Mouse (Mus musculus): ENCODE results near the gene Kank1. TPM values are rescaled to one million over a fixed set of nuclear protein-coding genes. Genes with fewer than 3 reads are reported as not detected.

Gene Kank1
- total and polyA plus RNA-seq, 2 experiments from 2014 or later, result 27.0 to 41.2 TPM

DNA sequence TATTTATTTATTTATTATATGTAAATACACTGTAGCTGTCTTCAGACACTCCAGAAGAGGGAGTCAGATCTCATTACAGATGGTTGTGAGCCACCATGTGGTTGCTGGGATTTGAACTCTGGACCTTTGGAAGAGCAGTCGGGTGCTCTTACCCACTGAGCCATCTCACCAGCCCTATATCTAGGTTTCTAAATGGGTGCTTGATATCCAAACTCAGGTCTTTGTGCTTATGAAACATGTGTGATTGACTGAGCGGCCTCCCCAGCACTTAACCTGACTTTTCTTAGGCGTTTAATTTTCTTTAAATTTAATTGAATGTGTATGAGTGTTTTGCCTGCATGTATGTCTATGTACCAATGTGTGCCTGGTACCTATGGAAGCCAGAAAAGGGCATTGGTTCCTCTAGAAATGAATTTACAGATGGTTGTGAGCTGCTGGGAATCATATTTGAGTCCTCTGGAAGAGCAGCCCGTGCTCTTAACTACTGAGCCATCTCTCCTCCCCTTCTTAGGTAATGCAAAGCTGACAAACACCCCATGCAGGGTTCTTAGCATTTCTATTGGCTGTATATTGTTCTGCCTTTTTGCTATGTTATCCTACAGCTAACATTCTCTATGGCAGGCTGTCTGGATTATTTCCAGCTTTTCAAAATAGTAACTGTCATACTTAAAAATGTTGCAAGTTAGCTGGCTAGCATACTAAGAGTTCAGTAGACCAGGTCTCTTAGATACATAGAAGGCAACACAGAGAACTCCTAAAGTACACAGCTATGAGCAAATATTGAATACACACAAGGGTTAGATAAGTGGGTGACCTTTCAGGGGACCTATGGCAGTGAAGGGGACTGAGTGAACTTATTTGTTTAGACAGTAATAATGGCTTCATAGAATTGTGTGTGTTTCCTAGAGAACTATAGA lies 6.5 kb upstream of the Kank1 start:
- TF ChIP-seq CTCF (IDR thresholded peaks at IDR 0.05; ENCODE audit: low read depth) (no peak), EP300 (IDR thresholded peaks at IDR 0.05; ENCODE audit: low read depth) (no peak)
- ATAC-seq (ENCODE audit: insufficient read depth, low read depth) (0 out of 2 replicates have a peak, but pooled peaks have one; percentile 14), DNase-seq (ENCODE audit: low spot score) (no peak)
- no peak overlapping the region for H3K9ac ChIP-seq (replicated peaks; ENCODE audit: low read depth, low read length)
- no peaks in the 10 kb centered on the region for H3K36me3 ChIP-seq (replicated peaks; ENCODE audit: control insufficient read depth, insufficient read depth, low read length)
- no peak overlapping the region for H3K4me3 ChIP-seq (ENCODE audit: low read depth, low read length)
- no peak overlapping the region for H3K4me2 ChIP-seq (ENCODE audit: low read depth, low read length)
- WGBS, result 79% methylated on average over 4 of the region's 4 CpGs
- H3K27me3 ChIP-seq (ENCODE audit: control insufficient read depth, insufficient read depth, low read length), result peaks cover 4% of the 10 kb centered on the region; the same call in 1 of the 2 replicates
- H3K4me1 ChIP-seq (ENCODE audit: control insufficient read depth, insufficient read depth), result peaks cover 8% of the 10 kb centered on the region
- no peaks in the 10 kb centered on the region for H3K9me3 ChIP-seq (replicated peaks; ENCODE audit: control insufficient read depth, low read length)
- no peak overlapping the region for H3K27ac ChIP-seq (ENCODE audit: low read depth)

GRCm38 (mm10) chr19:25230975-25231334 lies 5.8 kb upstream of the Kank1 start:
- WGBS, result 69% methylated on average over 4 of the region's 4 CpGs
- H3K9me3 ChIP-seq (replicated peaks; ENCODE audit: control insufficient read depth, low read length), result no peaks in the 10 kb centered on the region
- peaks cover 7% of the 10 kb centered on the region; the same call in 1 of the 2 replicates for H3K27me3 ChIP-seq (ENCODE audit: control insufficient read depth, insufficient read depth, low read length)
- TF ChIP-seq CTCF (IDR thresholded peaks at IDR 0.05; ENCODE audit: low read depth) (no peak), EP300 (IDR thresholded peaks at IDR 0.05; ENCODE audit: low read depth) (no peak)
- no peak overlapping the region for H3K4me2 ChIP-seq (ENCODE audit: low read depth, low read length)
- no peak overlapping the region for H3K4me3 ChIP-seq (ENCODE audit: low read depth, low read length)
- H3K4me1 ChIP-seq (ENCODE audit: control insufficient read depth, insufficient read depth), result peaks cover 8% of the 10 kb centered on the region
- no peak for DNase-seq (ENCODE audit: low spot score)
- H3K27ac ChIP-seq (ENCODE audit: low read depth), result no peak overlapping the region
- no peak overlapping the region for H3K9ac ChIP-seq (replicated peaks; ENCODE audit: low read depth, low read length)
- no peak for ATAC-seq (ENCODE audit: insufficient read depth, low read depth)
- H3K36me3 ChIP-seq (replicated peaks; ENCODE audit: control insufficient read depth, insufficient read depth, low read length), result no peaks in the 10 kb centered on the region

GRCm38 (mm10) chr19:25232032-25232431 lies 4.7 kb upstream of the Kank1 start:
- WGBS, result 65% methylated on average over 10 of the region's 10 CpGs
- H3K4me3 ChIP-seq (ENCODE audit: low read depth, low read length), result no peak overlapping the region
- H3K4me2 ChIP-seq (ENCODE audit: low read depth, low read length), result no peak overlapping the region
- peaks cover 17% of the 10 kb centered on the region; the same call in 1 of the 2 replicates for H3K27me3 ChIP-seq (ENCODE audit: control insufficient read depth, insufficient read depth, low read length)
- ATAC-seq (ENCODE audit: insufficient read depth, low read depth) (no peak), DNase-seq (ENCODE audit: low spot score) (no peak)
- H3K27ac ChIP-seq (ENCODE audit: low read depth), result no peak overlapping the region
- peaks cover 8% of the 10 kb centered on the region for H3K4me1 ChIP-seq (ENCODE audit: control insufficient read depth, insufficient read depth)
- no peaks in the 10 kb centered on the region for H3K36me3 ChIP-seq (replicated peaks; ENCODE audit: control insufficient read depth, insufficient read depth, low read length)
- H3K9me3 ChIP-seq (replicated peaks; ENCODE audit: control insufficient read depth, low read length), result no peaks in the 10 kb centered on the region
- no peak overlapping the region for H3K9ac ChIP-seq (replicated peaks; ENCODE audit: low read depth, low read length)
- TF ChIP-seq CTCF (IDR thresholded peaks at IDR 0.05; ENCODE audit: low read depth), result no peak
- no peak for TF ChIP-seq EP300 (IDR thresholded peaks at IDR 0.05; ENCODE audit: low read depth)

DNA sequence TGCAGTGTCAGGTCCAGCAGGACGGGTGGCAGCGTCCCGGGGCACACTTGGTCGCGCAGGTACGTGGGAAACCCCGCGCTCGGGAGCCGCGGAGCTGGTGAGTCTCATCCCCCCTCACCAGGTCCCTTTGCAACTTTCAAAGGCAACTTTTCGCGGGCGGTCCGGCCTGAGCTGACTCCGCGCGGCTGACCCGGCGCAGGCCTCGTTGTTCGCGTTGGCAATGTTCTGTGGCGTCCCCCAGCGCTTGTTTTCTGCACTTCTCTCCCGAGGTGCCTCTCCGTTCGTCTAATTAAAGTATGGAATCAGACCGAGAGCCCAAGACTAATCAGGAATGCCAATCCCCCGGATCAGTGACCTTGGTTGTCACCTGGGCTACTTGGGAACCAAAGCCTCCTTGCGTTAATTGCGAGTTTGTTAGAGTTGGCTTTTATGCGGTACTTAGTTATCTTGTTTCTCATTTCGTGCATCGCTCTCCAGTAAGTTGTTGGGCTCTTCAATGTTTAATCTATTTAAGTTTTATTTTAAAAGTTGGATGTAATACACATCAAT lies 791 bp downstream of the Kank1 start:
- Histone ChIP-seq H3K4me2 (ENCODE audit: low read depth, low read length) (peak overlapping the region; percentile 77), H3K27me3 (ENCODE audit: control insufficient read depth, insufficient read depth, low read length) (peaks cover 21% of the 10 kb centered on the region; the same call in 1 of the 2 replicates), H3K36me3 (replicated peaks; ENCODE audit: control insufficient read depth, insufficient read depth, low read length) (no peaks in the 10 kb centered on the region), H3K9me3 (replicated peaks; ENCODE audit: control insufficient read depth, low read length) (no peaks in the 10 kb centered on the region), H3K9ac (replicated peaks; ENCODE audit: low read depth, low read length) (peak overlapping the region; percentile 61), H3K4me3 (ENCODE audit: low read depth, low read length) (peak overlapping the region; percentile 62), H3K4me1 (ENCODE audit: control insufficient read depth, insufficient read depth) (peaks cover 18% of the 10 kb centered on the region), H3K27ac (ENCODE audit: low read depth) (peak overlapping the region; percentile 68)
- WGBS, result under 1% methylated on average over 35 of the region's 35 CpGs
- DNase-seq (ENCODE audit: low spot score) (peak; percentile 55), ATAC-seq (ENCODE audit: insufficient read depth, low read depth) (peak; percentile 70)
- TF ChIP-seq CTCF (IDR thresholded peaks at IDR 0.05; ENCODE audit: low read depth), result peak; percentile 48
- no peak for TF ChIP-seq EP300 (IDR thresholded peaks at IDR 0.05; ENCODE audit: low read depth)

GRCm38 (mm10) chr19:25238121-25238520 lies 1.3 kb downstream of the Kank1 start:
- Histone ChIP-seq H3K4me3 (ENCODE audit: low read depth, low read length) (peak overlapping the region; percentile 62), H3K9me3 (replicated peaks; ENCODE audit: control insufficient read depth, low read length) (no peaks in the 10 kb centered on the region), H3K4me2 (ENCODE audit: low read depth, low read length) (peak overlapping the region; percentile 77), H3K27ac (ENCODE audit: low read depth) (peak overlapping the region; percentile 5; the same call in 1 of the 2 replicates), H3K27me3 (ENCODE audit: control insufficient read depth, insufficient read depth, low read length) (peaks cover 21% of the 10 kb centered on the region; the same call in 1 of the 2 replicates), H3K9ac (replicated peaks; ENCODE audit: low read depth, low read length) (peak overlapping the region; percentile 61; the same call in 1 of the 2 replicates), H3K4me1 (ENCODE audit: control insufficient read depth, insufficient read depth) (peaks cover 18% of the 10 kb centered on the region), H3K36me3 (replicated peaks; ENCODE audit: control insufficient read depth, insufficient read depth, low read length) (no peaks in the 10 kb centered on the region)
- no peak for TF ChIP-seq CTCF (IDR thresholded peaks at IDR 0.05; ENCODE audit: low read depth)
- no peak for TF ChIP-seq EP300 (IDR thresholded peaks at IDR 0.05; ENCODE audit: low read depth)
- ATAC-seq (ENCODE audit: insufficient read depth, low read depth) (no peak), DNase-seq (ENCODE audit: low spot score) (no peak)
- WGBS, result 9% methylated on average over 13 of the region's 13 CpGs

All from heart, postnatal 0 days (tissue).